ENCODE assay signal across 1 mouse cellular context in the genomic region with DNA sequence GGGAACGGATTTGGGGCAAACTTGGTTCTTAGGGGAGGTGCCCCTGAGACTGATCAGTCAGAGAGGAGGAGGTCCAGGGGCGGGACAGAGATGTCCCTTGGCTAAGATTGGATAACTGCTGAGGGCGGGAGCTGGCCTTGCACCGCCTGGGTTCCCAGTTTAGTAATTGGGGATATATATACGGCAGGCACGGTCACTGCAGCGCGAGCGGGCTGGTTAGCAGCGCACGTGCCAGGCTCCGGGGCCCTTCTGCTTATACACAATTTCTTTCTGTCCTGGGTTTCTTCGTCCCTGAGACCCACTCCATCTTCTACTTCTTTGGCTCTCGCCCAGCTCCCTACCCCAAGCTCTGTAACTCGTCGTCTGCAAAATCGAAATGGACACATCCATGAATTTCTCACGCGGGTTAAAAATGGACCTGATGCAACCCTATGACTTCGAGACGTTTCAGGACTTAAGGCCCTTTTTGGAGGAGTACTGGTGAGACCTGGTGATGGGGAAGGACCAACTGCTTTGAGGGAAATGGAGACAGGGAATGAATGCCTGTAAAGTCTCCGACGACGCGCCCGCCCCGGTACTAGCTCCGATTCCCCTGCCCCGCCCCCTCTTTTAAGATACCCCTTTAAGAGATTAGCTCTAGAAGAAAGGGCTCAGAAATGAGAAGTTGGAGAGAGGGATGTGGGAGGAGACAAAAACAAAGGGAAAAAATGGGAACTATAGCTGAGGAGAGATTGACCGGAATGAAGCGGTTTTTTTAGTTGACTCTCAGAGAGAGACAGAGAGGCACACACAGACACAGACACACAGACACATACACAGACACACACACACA.
TF ChIP-seq lines count a peak whose summit lies in the region.

Gene Elovl3, plus strand, starts transcription at position 204 of the 832 bp plus-strand sequence.

TF ChIP-seq in MEL, 35 proteins besides CTCF, POLR2A, EP300 and RAD21 (continued from another document):
- 0 out of 2 replicates have a peak, but pooled peaks have one; percentile 15 for TF ChIP-seq ETS1 (IDR thresholded peaks at IDR 0.05; ENCODE audit: low read depth, low read length)
- TF ChIP-seq ZC3H11A (IDR thresholded peaks at IDR 0.05; ENCODE audit: low read depth, low read length), result no peak
- peak; percentile 55; the same call in 1 of the 2 replicates for TF ChIP-seq USF1 (IDR thresholded peaks at IDR 0.05; ENCODE audit: low read depth, low read length)
- TF ChIP-seq MYC (IDR thresholded peaks at IDR 0.05; ENCODE audit: low read depth, low read length), result peak; percentile 97
- peak; percentile 88 for TF ChIP-seq TBP (IDR thresholded peaks at IDR 0.05; ENCODE audit: low read depth, low read length)
